Mouse (Mus musculus): ENCODE data around the gene Gm45261. TPM values are rescaled to one million over a fixed set of nuclear protein-coding genes. Genes with fewer than 3 reads are reported as not detected.

The Gm45261 gene
- not detected in 2 replicates for polyA plus RNA-seq (2012; rRNA removed)

DNA sequence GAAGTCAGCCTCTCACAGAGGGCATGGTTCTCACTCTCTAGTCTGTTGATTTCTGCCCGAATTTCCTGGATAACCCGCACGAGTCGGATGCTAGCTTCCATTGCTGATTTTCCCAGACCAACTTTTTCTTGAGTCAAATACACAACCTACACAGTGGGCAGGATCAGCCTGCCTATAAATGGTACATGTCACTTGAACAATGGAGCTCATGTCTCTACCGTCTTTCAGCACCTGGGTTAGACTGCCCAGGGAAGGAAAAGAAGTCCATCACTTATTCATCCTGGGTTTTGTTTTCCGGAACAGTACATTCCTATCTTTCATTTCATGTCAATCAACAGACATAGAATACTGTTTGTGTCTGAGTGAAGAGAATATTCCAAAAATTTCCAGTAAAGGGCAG lies at the start of gene Gm45261:
Gene Gm45261, minus strand, starts transcription at position 101 of the 400 bp plus-strand sequence.
- 86% methylated on average over 6 of the region's 6 CpGs for WGBS
- TF ChIP-seq POLR2A (IDR thresholded peaks at IDR 0.05; ENCODE audit: low read depth, low read length) (no peak), CTCF (IDR thresholded peaks at IDR 0.05; ENCODE audit: extremely low read depth, insufficient read length, insufficient replicate concordance, low read depth, low read length) (no peak)

DNA sequence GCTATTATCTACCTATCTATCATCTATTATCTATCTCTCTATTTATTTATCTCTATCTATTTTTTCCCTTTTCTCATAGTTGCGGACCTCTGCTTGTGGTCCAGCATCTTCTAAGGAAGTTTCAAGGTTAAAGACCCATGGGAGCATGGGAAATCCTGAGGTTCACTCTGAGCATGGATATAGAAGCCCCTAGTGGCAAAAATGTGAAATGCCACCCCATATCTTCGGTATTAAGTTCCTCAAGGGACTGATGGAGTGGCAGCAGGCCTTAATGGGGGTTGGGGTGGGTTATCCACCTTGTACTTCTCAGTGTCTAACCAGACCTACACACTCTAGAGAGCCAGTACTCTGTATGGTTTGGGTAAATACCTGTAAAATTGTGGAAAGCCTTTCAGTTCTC lies 43.5 kb upstream of the Gm45261 start:
- H3K4me1 ChIP-seq (ENCODE audit: control insufficient read depth, insufficient read depth, insufficient read length, low read length) = no peaks in the 10 kb centered on the region
- no peaks in the 10 kb centered on the region for H3K27me3 ChIP-seq (ENCODE audit: control insufficient read depth, insufficient read depth, low read length)
- no peaks in the 10 kb centered on the region; the same call in 1 of the 2 replicates for H3K36me3 ChIP-seq (ENCODE audit: control insufficient read depth, insufficient read depth, low read length)
- TF ChIP-seq POLR2A (IDR thresholded peaks at IDR 0.05; ENCODE audit: low read depth, low read length) = no peak
- no peak for TF ChIP-seq CTCF (IDR thresholded peaks at IDR 0.05; ENCODE audit: extremely low read depth, insufficient read length, insufficient replicate concordance, low read depth, low read length)
- WGBS = 72% methylated on average over 2 of the region's 2 CpGs
- H3K27ac ChIP-seq (ENCODE audit: insufficient read depth, low read depth, low read length) = no peak overlapping the region
- H3K4me3 ChIP-seq (ENCODE audit: low read depth, low read length) = no peak overlapping the region

More for the DNA sequence above, at the start of gene Gm45261:
- H3K36me3 ChIP-seq (ENCODE audit: control insufficient read depth, insufficient read depth, low read length) = no peaks in the 10 kb centered on the region
- no peak within 1 kb of the TSS for H3K27ac ChIP-seq (ENCODE audit: insufficient read depth, low read depth, low read length)
- H3K4me1 ChIP-seq (ENCODE audit: control insufficient read depth, insufficient read depth, insufficient read length, low read length) = no peaks in the 10 kb centered on the region
- H3K27me3 ChIP-seq (ENCODE audit: control insufficient read depth, insufficient read depth, low read length) = no peaks in the 10 kb centered on the region
- H3K4me3 ChIP-seq (ENCODE audit: low read depth, low read length) = no peak within 1 kb of the TSS

DNA sequence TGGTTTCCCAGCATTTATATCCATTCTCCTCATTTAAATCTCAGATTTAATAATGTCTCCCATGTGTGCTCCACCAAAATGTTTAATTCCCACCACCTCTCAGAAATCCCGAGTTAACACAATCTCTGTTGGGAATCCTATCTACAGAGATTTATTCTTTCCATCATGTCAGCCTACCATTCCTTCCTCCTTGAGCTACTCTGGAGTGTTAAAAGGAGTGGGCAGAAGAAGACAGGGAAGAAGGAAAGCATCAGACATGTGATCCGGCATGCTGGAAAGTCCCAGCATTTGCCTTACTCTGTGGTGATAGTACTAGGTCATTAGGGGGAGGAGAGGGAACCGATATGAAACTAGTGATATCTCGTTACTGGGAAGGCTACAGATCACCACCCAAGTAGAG lies 42.8 kb upstream of the Gm45261 start:
- H3K36me3 ChIP-seq (ENCODE audit: control insufficient read depth, insufficient read depth, low read length) = no peaks in the 10 kb centered on the region
- no peak overlapping the region for H3K27ac ChIP-seq (ENCODE audit: insufficient read depth, low read depth, low read length)
- 89% methylated on average over 4 of the region's 4 CpGs for WGBS
- H3K4me3 ChIP-seq (ENCODE audit: low read depth, low read length) = no peak overlapping the region
- no peaks in the 10 kb centered on the region for H3K27me3 ChIP-seq (ENCODE audit: control insufficient read depth, insufficient read depth, low read length)
- TF ChIP-seq POLR2A (IDR thresholded peaks at IDR 0.05; ENCODE audit: low read depth, low read length) (no peak), CTCF (IDR thresholded peaks at IDR 0.05; ENCODE audit: extremely low read depth, insufficient read length, insufficient replicate concordance, low read depth, low read length) (no peak)
- H3K4me1 ChIP-seq (ENCODE audit: control insufficient read depth, insufficient read depth, insufficient read length, low read length) = no peaks in the 10 kb centered on the region

- 87% methylated on average over 9 of the region's 9 CpGs for WGBS
- Histone ChIP-seq H3K27me3 (ENCODE audit: control insufficient read depth, insufficient read depth, low read length) (no peaks in the 10 kb centered on the region), H3K4me1 (ENCODE audit: control insufficient read depth, insufficient read depth, insufficient read length, low read length) (no peaks in the 10 kb centered on the region), H3K27ac (ENCODE audit: insufficient read depth, low read depth, low read length) (no peak overlapping the region), H3K4me3 (ENCODE audit: low read depth, low read length) (no peak overlapping the region), H3K36me3 (ENCODE audit: control insufficient read depth, insufficient read depth, low read length) (no peaks in the 10 kb centered on the region)
- TF ChIP-seq POLR2A (IDR thresholded peaks at IDR 0.05; ENCODE audit: low read depth, low read length) = no peak
- no peak for TF ChIP-seq CTCF (IDR thresholded peaks at IDR 0.05; ENCODE audit: extremely low read depth, insufficient read length, insufficient replicate concordance, low read depth, low read length)
These were observed 41.4 kb upstream of the Gm45261 start for GRCm38 (mm10) chr1:80502456-80503165.

GRCm38 (mm10) chr1:80499264-80499663 lies 38.0 kb upstream of the Gm45261 start:
- WGBS = 84% methylated on average over 7 of the region's 7 CpGs
- Histone ChIP-seq H3K4me1 (ENCODE audit: control insufficient read depth, insufficient read depth, insufficient read length, low read length) (no peaks in the 10 kb centered on the region), H3K36me3 (ENCODE audit: control insufficient read depth, insufficient read depth, low read length) (no peaks in the 10 kb centered on the region), H3K27me3 (ENCODE audit: control insufficient read depth, insufficient read depth, low read length) (no peaks in the 10 kb centered on the region), H3K4me3 (ENCODE audit: low read depth, low read length) (no peak overlapping the region), H3K27ac (ENCODE audit: insufficient read depth, low read depth, low read length) (no peak overlapping the region)
- TF ChIP-seq CTCF (IDR thresholded peaks at IDR 0.05; ENCODE audit: extremely low read depth, insufficient read length, insufficient replicate concordance, low read depth, low read length) (no peak), POLR2A (IDR thresholded peaks at IDR 0.05; ENCODE audit: low read depth, low read length) (no peak)

- Histone ChIP-seq H3K4me3 (ENCODE audit: low read depth, low read length) (no peak overlapping the region), H3K27me3 (ENCODE audit: control insufficient read depth, insufficient read depth, low read length) (no peaks in the 10 kb centered on the region), H3K4me1 (ENCODE audit: control insufficient read depth, insufficient read depth, insufficient read length, low read length) (no peaks in the 10 kb centered on the region), H3K27ac (ENCODE audit: insufficient read depth, low read depth, low read length) (no peak overlapping the region), H3K36me3 (ENCODE audit: control insufficient read depth, insufficient read depth, low read length) (no peaks in the 10 kb centered on the region)
- 69% methylated on average over 4 of the region's 4 CpGs for WGBS
- TF ChIP-seq POLR2A (IDR thresholded peaks at IDR 0.05; ENCODE audit: low read depth, low read length) (no peak), CTCF (IDR thresholded peaks at IDR 0.05; ENCODE audit: extremely low read depth, insufficient read length, insufficient replicate concordance, low read depth, low read length) (no peak)
These were observed 35.1 kb upstream of the Gm45261 start for GRCm38 (mm10) chr1:80496360-80496759.

- TF ChIP-seq CTCF (IDR thresholded peaks at IDR 0.05; ENCODE audit: extremely low read depth, insufficient read length, insufficient replicate concordance, low read depth, low read length) (no peak), POLR2A (IDR thresholded peaks at IDR 0.05; ENCODE audit: low read depth, low read length) (no peak)
- Histone ChIP-seq H3K4me1 (ENCODE audit: control insufficient read depth, insufficient read depth, insufficient read length, low read length) (no peaks in the 10 kb centered on the region), H3K36me3 (ENCODE audit: control insufficient read depth, insufficient read depth, low read length) (no peaks in the 10 kb centered on the region), H3K4me3 (ENCODE audit: low read depth, low read length) (no peak overlapping the region), H3K27me3 (ENCODE audit: control insufficient read depth, insufficient read depth, low read length) (no peaks in the 10 kb centered on the region), H3K27ac (ENCODE audit: insufficient read depth, low read depth, low read length) (no peak overlapping the region)
- WGBS = 67% methylated on average over 5 of the region's 5 CpGs
These were observed 22.2 kb upstream of the Gm45261 start for GRCm38 (mm10) chr1:80483419-80483818.

Data from small intestine, adult 2 months (tissue).